Mouse (Mus musculus): ENCODE measurements around the gene Daam1.

DNA sequence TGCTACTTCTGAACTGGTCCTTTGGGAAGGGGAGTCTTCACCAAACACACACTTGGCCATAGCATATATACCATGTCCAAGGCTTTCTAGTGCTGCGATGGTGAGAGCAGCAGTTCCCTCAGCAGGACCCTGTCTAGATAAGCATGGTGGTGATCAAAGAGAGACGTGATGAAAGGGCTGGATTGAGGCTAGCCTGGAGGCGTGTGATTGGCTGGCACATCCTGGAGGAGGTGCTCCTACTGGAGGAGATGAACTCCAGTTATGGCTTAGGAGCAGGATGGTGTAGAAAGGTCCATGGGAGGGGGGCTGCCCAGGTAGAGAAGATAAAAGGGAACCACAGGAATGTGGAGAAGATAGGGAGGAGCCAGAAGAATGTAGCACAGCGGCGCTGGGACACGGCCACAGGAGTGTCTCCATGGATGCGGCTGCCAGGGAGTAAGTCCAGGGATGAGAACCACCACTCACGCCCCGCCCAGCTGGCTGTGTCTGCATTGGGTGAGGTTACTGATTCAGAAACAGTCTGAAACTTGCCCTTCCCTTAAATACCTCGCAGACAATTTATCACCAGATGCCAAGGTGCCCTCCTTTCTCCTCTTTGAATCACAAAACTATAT is 152.3 kb downstream of the Daam1 start:
- TF ChIP-seq CTCF (IDR thresholded peaks at IDR 0.05; ENCODE audit: low read depth) (no peak), EP300 (IDR thresholded peaks at IDR 0.05; ENCODE audit: low read depth) (no peak)

Measured in liver, embryonic 14.5 days (tissue).